Mouse (Mus musculus) E14TG2a.4 (cell line): ENCODE data around the gene Meis3.

ENCODE experiments used
- CTCF ChIP-seq: conservative IDR thresholded peaks from 2 replicates; pipeline ENCODE4 v1.5.1; 2014; ENCODE audit warnings: low read length
- NANOG ChIP-seq: IDR thresholded peaks from 2 replicates; pipeline ENCODE4 v1.6.1; 2014; ENCODE audit warnings: borderline replicate concordance, low read length, mixed read lengths
- POU5F1 ChIP-seq: IDR thresholded peaks from 2 replicates; pipeline ENCODE4 v1.6.1; 2014; ENCODE audit warnings: low read length, borderline replicate concordance

GRCm38 (mm10) chr7:16207496-16207895 lies 32.6 kb downstream of the Meis3 start:
- TF ChIP-seq CTCF (no peak), NANOG (no peak), POU5F1 (no peak)
